Mouse (Mus musculus) liver, embryonic 11.5 days (tissue): ENCODE measurements around the gene Zfp759. TPM values are rescaled to one million over a fixed set of nuclear protein-coding genes. Genes with fewer than 3 reads are reported as not detected.
A peak's percentile ranks its signal among the peaks of the same experiment; 100 is the strongest.
"Not testable (repeated sequence)": the region's sequence is repeated elsewhere in the genome, so short reads cannot be mapped to it uniquely, and the experiment has no call there.

ENCODE experiments used
- ATAC-seq: fragments of 200-750 bp; cut with Nextera tagmentation; replicated peaks from 2 replicates; pipeline ENCODE4 v1.8.0; 2017; ENCODE audit warnings: moderate number of reproducible peaks, mild to moderate bottlenecking, moderate TSS enrichment, moderate library complexity; ENCODE audit not compliant: low FRiP score
- DNase-seq: peaks from one replicate; pipeline ENCODE4 v3.0.0-alpha.2; 2017; ENCODE audit warnings: low spot score
- H3K27ac ChIP-seq: fragments of 300-500 bp; sonication (generic); 2 replicates; pipeline ENCODE4 v1.5.1; 2014; ENCODE audit warnings: mild to moderate bottlenecking, low read depth, low read length, control low read depth
- H3K27me3 ChIP-seq: fragments of 300-500 bp; sonication (generic); replicated peaks from 2 replicates; pipeline ENCODE4 v1.6.1; 2014; ENCODE audit warnings: low read length, mixed read lengths; ENCODE audit not compliant: control insufficient read depth, insufficient read depth
- H3K36me3 ChIP-seq: fragments of 300-500 bp; sonication (generic); 2 replicates; pipeline ENCODE4 v1.6.1; 2014; ENCODE audit warnings: mild to moderate bottlenecking, low read length, moderate library complexity, mixed read lengths; ENCODE audit not compliant: control insufficient read depth, insufficient read depth
- H3K4me1 ChIP-seq: fragments of 300-500 bp; sonication (generic); replicated peaks from 2 replicates; pipeline ENCODE4 v1.6.1; 2014; ENCODE audit warnings: low read length, mixed read lengths; ENCODE audit not compliant: control insufficient read depth, insufficient read depth
- H3K4me2 ChIP-seq: fragments of 300-500 bp; sonication (generic); 2 replicates; pipeline ENCODE4 v1.6.1; 2014; ENCODE audit warnings: mild to moderate bottlenecking, control low read depth, moderate library complexity
- H3K4me3 ChIP-seq: fragments of 300-500 bp; sonication (generic); 2 replicates; pipeline ENCODE4 v1.5.1; 2014; ENCODE audit warnings: low read depth, low read length, control low read depth
- H3K9ac ChIP-seq: fragments of 300-500 bp; sonication (generic); 2 replicates; pipeline ENCODE4 v1.6.1; 2014; ENCODE audit warnings: low read depth, low read length, control low read depth
- H3K9me3 ChIP-seq: fragments of 300-500 bp; sonication (generic); 2 replicates; pipeline ENCODE4 v1.6.1; 2016; ENCODE audit warnings: low read length, inconsistent platforms, mixed read lengths; ENCODE audit not compliant: control insufficient read depth
- WGBS: fragments of 180-500 bp; shearing (Covaris S2); extraction: QIAGEN DNeasy Blood & Tissue Kit; methylation state at CpG from one replicate; pipeline ENCODE4 v1.1.7; 2014; 5-methylcytosine and 5-hydroxymethylcytosine counted together
- polyA plus RNA-seq: library from polyadenylated mRNA; unstranded; fragments of >200 nt; fragmentation: Nextera tagmentation; extraction: Ambion mirVana; gene quantifications from 2 replicates; pipeline ENCODE4 v1.2.1, GENCODE M21; 2014

Zfp759 gene
- polyA plus RNA-seq: 1.3 and 1.8 TPM in 2 replicates

DNA sequence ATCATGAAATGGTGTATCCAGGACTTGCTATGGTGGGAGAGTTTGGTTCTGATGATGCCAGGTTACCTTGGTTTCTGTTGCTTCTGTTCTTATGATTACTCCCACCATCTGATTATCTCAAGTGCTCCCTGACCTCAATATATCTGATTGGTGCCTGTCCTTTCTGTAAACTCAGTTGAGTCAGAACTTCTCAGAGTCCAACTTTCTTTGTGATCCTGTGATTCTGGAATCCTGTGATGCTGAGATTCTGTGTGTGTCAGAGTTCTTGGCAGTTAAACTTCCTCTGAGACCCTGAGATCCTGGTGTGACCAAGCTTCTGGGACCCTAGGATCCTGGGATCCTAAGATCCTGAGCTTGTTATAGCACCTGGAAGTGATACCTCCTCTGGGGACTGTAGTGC is at the start of gene Zfp759:
TSS of gene Zfp759 (plus strand) at position 301 of the 400 bp plus-strand sequence.
- H3K4me2 ChIP-seq, ATAC-seq, H3K4me1 ChIP-seq, H3K9me3 ChIP-seq, DNase-seq, H3K27ac ChIP-seq, H3K36me3 ChIP-seq, H3K9ac ChIP-seq, H3K27me3 ChIP-seq, H3K4me3 ChIP-seq: not testable (repeated sequence)

DNA sequence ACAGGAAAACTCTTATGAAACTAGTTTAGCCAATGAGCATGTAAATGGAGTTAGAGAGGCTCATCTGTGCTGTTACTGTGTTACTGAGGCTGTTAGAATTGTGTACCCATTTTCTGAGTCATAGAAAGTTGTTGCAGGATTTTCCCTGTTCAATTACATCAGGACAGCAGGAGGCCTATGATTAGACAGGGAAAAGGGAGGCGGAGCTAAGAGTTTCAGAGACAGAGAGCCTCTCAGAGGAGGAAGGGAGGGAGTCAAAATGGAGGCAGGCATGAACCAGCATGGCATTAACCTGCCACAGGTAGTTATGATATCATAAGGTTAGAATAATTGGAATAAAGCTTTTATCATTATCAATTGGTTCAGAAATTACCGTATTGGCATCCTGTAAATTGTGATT is 48.7 kb upstream of the Zfp759 start:
- Histone ChIP-seq H3K4me3 (no peak overlapping the region), H3K27me3 (no peaks in the 10 kb centered on the region), H3K4me2 (no peak overlapping the region), H3K9me3 (peaks cover 9% of the 10 kb centered on the region), H3K27ac (no peak overlapping the region), H3K4me1 (no peaks in the 10 kb centered on the region), H3K36me3 (peaks cover 37% of the 10 kb centered on the region), H3K9ac (no peak overlapping the region)
- 92% methylated on average over 2 of the region's 2 CpGs for WGBS
- no peak for ATAC-seq
- no peak for DNase-seq

- H3K36me3 ChIP-seq: peaks cover 20% of the 10 kb centered on the region
- no peak overlapping the region for H3K4me2 ChIP-seq
- no peaks in the 10 kb centered on the region for H3K27me3 ChIP-seq
- H3K4me1 ChIP-seq: peaks cover 3% of the 10 kb centered on the region; the same call in 1 of the 2 replicates
- H3K9me3 ChIP-seq: no peaks in the 10 kb centered on the region; the same call in 1 of the 2 replicates
- DNase-seq: no peak
- 91% methylated on average over 2 of the region's 2 CpGs for WGBS
- no peak for ATAC-seq
- H3K27ac ChIP-seq: no peak overlapping the region
- H3K9ac ChIP-seq: no peak overlapping the region
- no peak overlapping the region for H3K4me3 ChIP-seq
Observed at GRCm38 (mm10) chr13:67077244-67077643, 44.2 kb upstream of the Zfp759 start.

- Histone ChIP-seq H3K4me3 (peak overlapping the region; percentile 69), H3K27me3 (no peaks in the 10 kb centered on the region), H3K9ac (peak overlapping the region; percentile 74), H3K4me2 (peak overlapping the region; percentile 85), H3K9me3 (no peaks in the 10 kb centered on the region; the same call in 1 of the 2 replicates), H3K27ac (peak overlapping the region; percentile 84), H3K36me3 (0 out of 2 replicates have a peak, but pooled peaks cover 2% of the 10 kb centered on the region), H3K4me1 (peaks cover 3% of the 10 kb centered on the region; the same call in 1 of the 2 replicates)
- peak; percentile 84 for DNase-seq
- peak; percentile 100 for ATAC-seq
- WGBS: under 1% methylated on average over 24 of the region's 24 CpGs
Observed at GRCm38 (mm10) chr13:67081142-67081713, 40.2 kb upstream of the Zfp759 start.

- Histone ChIP-seq H3K36me3 (no peaks in the 10 kb centered on the region), H3K27me3 (no peaks in the 10 kb centered on the region), H3K4me3 (peak overlapping the region; percentile 69), H3K4me1 (peaks cover 3% of the 10 kb centered on the region; the same call in 1 of the 2 replicates), H3K27ac (no peak overlapping the region), H3K4me2 (peak overlapping the region; percentile 85), H3K9me3 (no peaks in the 10 kb centered on the region; the same call in 1 of the 2 replicates), H3K9ac (no peak overlapping the region)
- DNase-seq (no peak), ATAC-seq (no peak)
- 65% methylated on average over 1 of the region's 1 CpGs for WGBS
Observed at GRCm38 (mm10) chr13:67081946-67082345, 39.5 kb upstream of the Zfp759 start.

GRCm38 (mm10) chr13:67090154-67090553 is 31.3 kb upstream of the Zfp759 start:
- ATAC-seq (no peak), DNase-seq (no peak)
- no peaks in the 10 kb centered on the region for H3K27me3 ChIP-seq
- H3K9me3 ChIP-seq: no peaks in the 10 kb centered on the region
- WGBS: 53% methylated on average over 1 of the region's 1 CpGs
- no peaks in the 10 kb centered on the region; the same call in 1 of the 2 replicates for H3K36me3 ChIP-seq
- H3K9ac ChIP-seq: no peak overlapping the region
- no peaks in the 10 kb centered on the region for H3K4me1 ChIP-seq
- H3K4me3 ChIP-seq: no peak overlapping the region
- no peak overlapping the region for H3K27ac ChIP-seq
- no peak overlapping the region for H3K4me2 ChIP-seq

DNA sequence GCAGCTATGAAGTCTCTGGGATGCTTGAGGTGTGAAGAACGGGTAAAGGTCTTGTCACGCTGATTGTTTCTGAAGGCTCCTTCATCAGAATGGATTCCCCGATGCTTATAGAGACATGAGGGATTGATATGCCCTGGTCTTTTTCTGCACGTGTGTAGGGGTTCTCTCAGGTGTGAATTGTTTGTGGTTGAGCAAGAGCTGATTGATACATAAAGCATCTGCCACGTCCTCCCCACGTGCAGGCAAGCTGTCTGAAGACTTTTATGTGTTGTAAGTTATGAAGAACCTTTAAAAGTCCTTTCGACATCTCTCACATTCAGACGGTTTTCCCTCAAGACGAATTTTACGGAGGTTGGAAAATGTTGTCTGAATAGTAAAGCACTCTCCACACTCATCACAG is 23.6 kb upstream of the Zfp759 start, which contains the start of gene Zfp708:
TSS of gene Zfp708 (minus strand) at position 101 of the 400 bp plus-strand sequence.
- no peaks in the 10 kb centered on the region for H3K9me3 ChIP-seq
- WGBS: 91% methylated on average over 10 of the region's 10 CpGs
- no peak for ATAC-seq

DNA sequence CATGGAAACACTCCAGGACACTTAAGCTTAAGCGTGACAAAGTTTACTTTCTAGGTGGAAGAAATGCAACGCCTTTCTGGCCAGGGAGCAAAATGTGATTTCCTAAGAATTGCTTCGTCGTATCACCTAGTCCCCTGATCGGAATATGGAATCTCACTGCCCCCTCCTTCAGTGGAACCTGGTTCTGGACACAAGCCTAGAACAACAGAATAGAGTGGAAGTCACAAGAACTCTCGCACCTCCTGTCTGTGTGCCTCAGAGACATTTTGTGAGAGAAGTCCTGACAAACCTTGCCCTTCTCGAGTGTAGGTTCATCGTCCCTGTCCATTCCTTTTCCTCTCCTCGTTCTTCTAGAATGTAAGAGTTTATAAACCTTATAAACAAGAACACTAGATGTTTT is 13.8 kb upstream of the Zfp759 start:
- WGBS: 58% methylated on average over 9 of the region's 9 CpGs
- ATAC-seq (no peak), DNase-seq (no peak)
- peak overlapping the region; percentile 80 for H3K9ac ChIP-seq
- H3K27me3 ChIP-seq: no peaks in the 10 kb centered on the region
- H3K36me3 ChIP-seq: peaks cover 11% of the 10 kb centered on the region
- H3K27ac ChIP-seq: peak overlapping the region; percentile 80; the same call in 1 of the 2 replicates
- peaks cover 2% of the 10 kb centered on the region; the same call in 1 of the 2 replicates for H3K9me3 ChIP-seq
- peaks cover 6% of the 10 kb centered on the region; the same call in 1 of the 2 replicates for H3K4me1 ChIP-seq
- peak overlapping the region; percentile 71 for H3K4me3 ChIP-seq
- H3K4me2 ChIP-seq: peak overlapping the region; percentile 75

More for the DNA sequence above, 23.6 kb upstream of the Zfp759 start, which contains the start of gene Zfp708:
- DNase-seq: no peak
- H3K4me1 ChIP-seq: no peaks in the 10 kb centered on the region
- no peak within 1 kb of the TSS for H3K9ac ChIP-seq
- no peak within 1 kb of the TSS for H3K4me2 ChIP-seq
- no peaks in the 10 kb centered on the region for H3K27me3 ChIP-seq
- no peak within 1 kb of the TSS for H3K4me3 ChIP-seq
- H3K36me3 ChIP-seq: peaks cover 3% of the 10 kb centered on the region; the same call in 1 of the 2 replicates
- H3K27ac ChIP-seq: no peak within 1 kb of the TSS
